In genomic region chr11:60866021-60866420, GRCm38 (mm10) we compare ENCODE assay signal across 12 mouse cellular contexts.
"Had no signal": no experiment of that assay in that cellular context is flagged by ENCODE, and none has a peak within 500 bp of the region (broad histone marks: within the 10 kb centered on the region; RNA-seq: fewer than 3 reads in every experiment).

No protein-coding gene starts in this region.

- H3K4me1 ChIP-seq: stomach, embryonic 15.5 days had no signal

- H3K9ac ChIP-seq: limb, embryonic 15.5 days; liver, embryonic 14.5 days; midbrain, embryonic 12.5 days; neural tube, embryonic 13.5 days; stomach, embryonic 15.5 days had no signal

- H3K27ac ChIP-seq: left cerebral cortex, adult 2 months; limb, embryonic 15.5 days; liver, embryonic 14.5 days; midbrain, embryonic 12.5 days; neural tube, embryonic 13.5 days; stomach, embryonic 15.5 days had no signal

- H3K27me3 ChIP-seq: limb, embryonic 15.5 days; midbrain, embryonic 12.5 days; neural tube, embryonic 13.5 days; stomach, embryonic 15.5 days had no signal

- H3K4me3 ChIP-seq: left cerebral cortex, adult 2 months; limb, embryonic 15.5 days; midbrain, embryonic 12.5 days; neural tube, embryonic 13.5 days; stomach, embryonic 15.5 days had no signal

- H3K4me2 ChIP-seq: limb, embryonic 15.5 days; midbrain, embryonic 12.5 days; neural tube, embryonic 13.5 days; stomach, embryonic 15.5 days had no signal

- H3K9me3 ChIP-seq: limb, embryonic 15.5 days; midbrain, embryonic 12.5 days; neural tube, embryonic 13.5 days; stomach, embryonic 15.5 days had no signal

- DNase-seq: lung, adult 18-20 months; retina, postnatal 1 day; thymus, adult 2 months; thymus, postnatal 25 days had no signal

- ATAC-seq: intestine, embryonic 16.5 days; midbrain, embryonic 16.5 days had no signal
